ENCODE assay signal across 8 mouse cellular contexts in genomic region chr7:28961584-28961926, GRCm38 (mm10). TPM values are rescaled to one million over a fixed set of nuclear protein-coding genes. Genes with fewer than 3 reads are reported as not detected.
DNase-seq lines count a peak whose midpoint lies in the region; ATAC-seq and TF ChIP-seq lines count a peak whose summit lies in the region.

No protein-coding gene starts in this region.

- no peak for TF ChIP-seq CTCF in embryonic fibroblast, embryonic 13.5 days (IDR thresholded peaks at IDR 0.05; ENCODE audit: borderline replicate concordance, insufficient read depth, low read length)

- H3K9me3 ChIP-seq in lung, embryonic 15.5 days: no peaks in the 10 kb centered on the region
- H3K9me3 ChIP-seq in limb, embryonic 10.5 days (replicated peaks): no peaks in the 10 kb centered on the region
- no peaks in the 10 kb centered on the region for H3K9me3 ChIP-seq in neural tube, embryonic 15.5 days (replicated peaks)

- no peak for TF ChIP-seq POLR2A in embryonic fibroblast, embryonic 13.5 days (IDR thresholded peaks at IDR 0.05; ENCODE audit: low read depth, low read length)

- ATAC-seq in lung, embryonic 15.5 days (ENCODE audit: borderline replicate concordance, extremely low read depth, low FRiP score, low TSS enrichment): no peak
- ATAC-seq in neural tube, embryonic 15.5 days (ENCODE audit: low FRiP score): peak; percentile 9; the same call in 1 of the 2 replicates

- peak overlapping the region; percentile 87 for H3K4me2 ChIP-seq in lung, embryonic 15.5 days
- H3K4me2 ChIP-seq in neural tube, embryonic 15.5 days: peak overlapping the region; percentile 79

- peak overlapping the region; percentile 87 for H3K9ac ChIP-seq in lung, embryonic 15.5 days
- H3K9ac ChIP-seq in neural tube, embryonic 15.5 days (replicated peaks): peak overlapping the region; percentile 98

- H3K4me3 ChIP-seq in lung, embryonic 15.5 days: peak overlapping the region; percentile 78
- H3K4me3 ChIP-seq in embryonic fibroblast, embryonic 13.5 days (ENCODE audit: insufficient read depth, low read length): peak overlapping the region; percentile 80
- H3K4me3 ChIP-seq in limb, embryonic 10.5 days: peak overlapping the region; percentile 98
- peak overlapping the region; percentile 99 for H3K4me3 ChIP-seq in neural tube, embryonic 15.5 days (replicated peaks)

- WGBS in lung, embryonic 15.5 days: 3% methylated on average over 7 of the region's 7 CpGs
- 1% methylated on average over 7 of the region's 7 CpGs for WGBS in limb, embryonic 10.5 days
- WGBS in neural tube, embryonic 15.5 days: under 1% methylated on average over 7 of the region's 7 CpGs

- no peak for DNase-seq in lung, postnatal 25 days (ENCODE audit: low spot score)
- DNase-seq in limb, embryonic 10.5 days (ENCODE audit: low spot score): no peak
- DNase-seq in thymus, postnatal 10 days (ENCODE audit: low spot score in 2 of 2): no peak
- no peak for DNase-seq in kidney, postnatal 36 days
- no peak for DNase-seq in gastrocnemius, postnatal 10 days

- no peaks in the 10 kb centered on the region for H3K27me3 ChIP-seq in lung, embryonic 15.5 days
- H3K27me3 ChIP-seq in limb, embryonic 10.5 days (ENCODE audit: low read depth, poor library complexity, severe bottlenecking): no peaks in the 10 kb centered on the region
- no peaks in the 10 kb centered on the region for H3K27me3 ChIP-seq in neural tube, embryonic 15.5 days (replicated peaks)

- peak overlapping the region; percentile 76 for H3K27ac ChIP-seq in lung, embryonic 15.5 days
- H3K27ac ChIP-seq in embryonic fibroblast, embryonic 13.5 days (ENCODE audit: insufficient read depth, low read length): peak overlapping the region; percentile 93
- peak overlapping the region; percentile 97 for H3K27ac ChIP-seq in limb, embryonic 10.5 days
- H3K27ac ChIP-seq in neural tube, embryonic 15.5 days (replicated peaks): peak overlapping the region; percentile 86

- no peaks in the 10 kb centered on the region for H3K36me3 ChIP-seq in lung, embryonic 15.5 days
- 0 out of 2 replicates have a peak, but pooled peaks cover 4% of the 10 kb centered on the region for H3K36me3 ChIP-seq in limb, embryonic 10.5 days
- H3K36me3 ChIP-seq in neural tube, embryonic 15.5 days: no peaks in the 10 kb centered on the region

- peaks cover 54% of the 10 kb centered on the region for H3K4me1 ChIP-seq in lung, embryonic 15.5 days
- peaks cover 10% of the 10 kb centered on the region for H3K4me1 ChIP-seq in embryonic fibroblast, embryonic 13.5 days (ENCODE audit: control insufficient read depth, insufficient read depth, low read length)
- peaks cover 46% of the 10 kb centered on the region for H3K4me1 ChIP-seq in limb, embryonic 10.5 days
- peaks cover 52% of the 10 kb centered on the region for H3K4me1 ChIP-seq in neural tube, embryonic 15.5 days

RNA-seq across cellular contexts. Expression of gene Actn4, which starts 0.6 kb away (rescaled TPM):
- polyA plus RNA-seq in lung, embryonic 15.5 days (2015; fragmentation: Nextera tagmentation; extraction: Ambion mirVana): 287 and 302 TPM in 2 replicates
- polyA plus RNA-seq in embryonic fibroblast, embryonic 13.5 days (2011; ENCODE audit: insufficient read length, low read depth, missing spikeins): 446 and 575 TPM in 2 replicates
- 253 and 285 TPM in 2 replicates for polyA plus RNA-seq in limb, embryonic 10.5 days (2016; fragmentation: Nextera tagmentation; extraction: Ambion mirVana)
- 141 and 177 TPM in 2 replicates for polyA plus RNA-seq in neural tube, embryonic 15.5 days (2015; fragmentation: Nextera tagmentation; extraction: Ambion mirVana)
- total RNA-seq in gastrocnemius, postnatal 10 days (2021): 100 to 1,000 TPM in 1 of 2 experiments, 10 to 100 TPM in 1; 90.2 to 120 TPM

RNA-seq across cellular contexts. Expression of gene Eif3k, which starts 20.1 kb away (rescaled TPM):
- 360 and 364 TPM in 2 replicates for polyA plus RNA-seq in lung, embryonic 15.5 days (2015; fragmentation: Nextera tagmentation; extraction: Ambion mirVana)
- 328 and 347 TPM in 2 replicates for polyA plus RNA-seq in embryonic fibroblast, embryonic 13.5 days (2011; ENCODE audit: insufficient read length, low read depth, missing spikeins)
- 446 and 467 TPM in 2 replicates for polyA plus RNA-seq in limb, embryonic 10.5 days (2016; fragmentation: Nextera tagmentation; extraction: Ambion mirVana)
- polyA plus RNA-seq in neural tube, embryonic 15.5 days (2015; fragmentation: Nextera tagmentation; extraction: Ambion mirVana): 306 and 324 TPM in 2 replicates
- total RNA-seq in gastrocnemius, postnatal 10 days (2021): 100 to 1,000 TPM; 169 to 174 TPM

RNA-seq across cellular contexts. Expression of gene Map4k1, which starts 20.3 kb away (rescaled TPM):
- polyA plus RNA-seq in lung, embryonic 15.5 days (2015; fragmentation: Nextera tagmentation; extraction: Ambion mirVana): 7.4 and 9.8 TPM in 2 replicates
- 2.0 and 2.2 TPM in 2 replicates for polyA plus RNA-seq in embryonic fibroblast, embryonic 13.5 days (2011; ENCODE audit: insufficient read length, low read depth, missing spikeins)
- polyA plus RNA-seq in limb, embryonic 10.5 days (2016; fragmentation: Nextera tagmentation; extraction: Ambion mirVana): 18.9 and 19.4 TPM in 2 replicates
- polyA plus RNA-seq in neural tube, embryonic 15.5 days (2015; fragmentation: Nextera tagmentation; extraction: Ambion mirVana): 10.3 and 19.2 TPM in 2 replicates
- under 1 TPM; 0.66 to 0.93 TPM for total RNA-seq in gastrocnemius, postnatal 10 days (2021)
